Mouse (Mus musculus) CD4-positive, CD25-positive, alpha-beta regulatory T cell, adult 4 months (primary cell): Measurements from ENCODE around the gene 2810004N23Rik. TPM values are rescaled to one million over a fixed set of nuclear protein-coding genes. Genes with fewer than 3 reads are reported as not detected.

ENCODE experiments used
- ATAC-seq: one replicate; pipeline ENCODE4 v1.8.0; 2017
- polyA plus RNA-seq, 2 experiments: library from polyadenylated mRNA; unstranded; fragments of 100-300 nt; shearing (Covaris generic); gene quantifications; one replicate each; pipeline ENCODE4 v1.2.1; 2017

2810004N23Rik gene
- polyA plus RNA-seq, 2 experiments from 2014 or later: 30.0 to 43.0 TPM

GRCm38 (mm10) chr8:124819612-124820115, 43.3 kb downstream of the 2810004N23Rik start:
- no peak for ATAC-seq

GRCm38 (mm10) chr8:124817361-124817760, 45.6 kb downstream of the 2810004N23Rik start:
- no peak for ATAC-seq

- ATAC-seq: no peak
Observed at GRCm38 (mm10) chr8:124816866-124817265, 46.1 kb downstream of the 2810004N23Rik start.

- no peak for ATAC-seq
Observed at GRCm38 (mm10) chr8:124815870-124816269, 47.0 kb downstream of the 2810004N23Rik start.

GRCm38 (mm10) chr8:124813326-124813725, 49.6 kb downstream of the 2810004N23Rik start:
- ATAC-seq: no peak

- no peak for ATAC-seq
Observed at GRCm38 (mm10) chr8:124810689-124811394, 52.1 kb downstream of the 2810004N23Rik start.

GRCm38 (mm10) chr8:124810056-124810610, 52.8 kb downstream of the 2810004N23Rik start:
- no peak for ATAC-seq

- ATAC-seq: no peak
Observed at GRCm38 (mm10) chr8:124809419-124809818, 53.5 kb downstream of the 2810004N23Rik start.

GRCm38 (mm10) chr8:124805990-124806389, 56.9 kb downstream of the 2810004N23Rik start:
- no peak for ATAC-seq

- no peak for ATAC-seq
Observed at GRCm38 (mm10) chr8:124803824-124804702, 58.9 kb downstream of the 2810004N23Rik start.

- no peak for ATAC-seq
Observed at GRCm38 (mm10) chr8:124800542-124800941, 62.4 kb downstream of the 2810004N23Rik start.

- no peak for ATAC-seq
Observed at GRCm38 (mm10) chr8:124795781-124796488, 67.0 kb downstream of the 2810004N23Rik start.

- ATAC-seq: no peak
Observed at GRCm38 (mm10) chr8:124794486-124794780, 68.5 kb downstream of the 2810004N23Rik start.

GRCm38 (mm10) chr8:124793661-124794485, 69.0 kb downstream of the 2810004N23Rik start:
- no peak for ATAC-seq

GRCm38 (mm10) chr8:124793172-124793651, 69.7 kb downstream of the 2810004N23Rik start:
- ATAC-seq: peak; percentile 49

GRCm38 (mm10) chr8:124792708-124793107, 70.2 kb downstream of the 2810004N23Rik start, which contains the start of gene Trim67:
Gene Trim67 (plus strand): TSS chr8:124793092.
- no peak for ATAC-seq

GRCm38 (mm10) chr8:124792186-124792585, 70.7 kb downstream of the 2810004N23Rik start:
- ATAC-seq: no peak

GRCm38 (mm10) chr8:124791751-124792150, 71.2 kb downstream of the 2810004N23Rik start:
- ATAC-seq: no peak

- no peak for ATAC-seq
Observed at GRCm38 (mm10) chr8:124790676-124791075, 72.2 kb downstream of the 2810004N23Rik start.
